Comparison of ENCODE assay signal across 11 mouse cellular contexts in the genomic region with DNA sequence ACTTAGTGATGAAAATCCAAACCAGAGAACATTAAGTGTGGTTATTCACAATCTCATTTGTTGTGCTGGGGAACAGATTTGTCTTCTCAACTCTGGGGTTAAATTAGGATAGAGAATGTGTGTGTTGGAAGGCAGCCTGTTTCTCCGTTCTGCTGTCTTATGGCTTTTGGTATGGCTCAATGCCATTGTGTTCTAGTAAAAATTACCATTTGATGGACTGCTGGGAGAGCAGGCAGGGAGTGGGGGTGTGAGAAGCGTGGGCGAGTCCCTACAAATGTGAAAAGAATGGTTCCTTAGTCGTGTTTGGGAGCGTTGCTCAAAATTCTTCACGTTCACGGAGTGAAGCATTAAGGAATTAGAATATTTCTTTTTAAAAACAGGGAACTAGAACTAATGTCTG.
DNase-seq lines count a peak whose midpoint lies in the region; ATAC-seq lines count a peak whose summit lies in the region.
"Had no signal": no experiment of that assay in that cellular context is flagged by ENCODE, and none has a peak within 500 bp of the region (broad histone marks: within the 10 kb centered on the region; RNA-seq: fewer than 3 reads in every experiment).

No protein-coding gene starts in this region.

- no peaks in the 10 kb centered on the region for H3K36me3 ChIP-seq in liver, embryonic 11.5 days (ENCODE audit: control insufficient read depth, insufficient read depth, low read length)
- H3K36me3 ChIP-seq: embryonic facial prominence, embryonic 12.5 days; hindbrain, embryonic 13.5 days; liver, embryonic 15.5 days had no signal

- H3K4me1 ChIP-seq in liver, embryonic 11.5 days (replicated peaks; ENCODE audit: control insufficient read depth, insufficient read depth, low read length), result no peaks in the 10 kb centered on the region
- H3K4me1 ChIP-seq: embryonic facial prominence, embryonic 12.5 days; liver, embryonic 15.5 days had no signal

- no peak overlapping the region for H3K4me2 ChIP-seq in liver, embryonic 11.5 days
- H3K4me2 ChIP-seq: embryonic facial prominence, embryonic 12.5 days; hindbrain, embryonic 13.5 days; liver, embryonic 15.5 days had no signal

- no peaks in the 10 kb centered on the region for H3K27me3 ChIP-seq in liver, embryonic 11.5 days (replicated peaks; ENCODE audit: control insufficient read depth, insufficient read depth, low read length)
- H3K27me3 ChIP-seq: embryonic facial prominence, embryonic 12.5 days; hindbrain, embryonic 13.5 days; liver, embryonic 15.5 days had no signal

- intact Hi-C loops in heart, postnatal 10 days (cut with DNase I), result no loop called here
- intact Hi-C loops in left cerebral cortex, postnatal 36 days (cut with DNase I), result no loop called here

- ATAC-seq in liver, embryonic 11.5 days (replicated peaks; ENCODE audit: low FRiP score), result no peak

- H3K9ac ChIP-seq in liver, embryonic 11.5 days (ENCODE audit: low read depth, low read length), result no peak overlapping the region
- H3K9ac ChIP-seq: embryonic facial prominence, embryonic 12.5 days; hindbrain, embryonic 13.5 days; liver, embryonic 15.5 days had no signal

- WGBS in liver, embryonic 11.5 days, result 73% methylated on average over 7 of the region's 7 CpGs

- peak; percentile 34 to 42 for DNase-seq in heart, postnatal 10 days
- DNase-seq in heart, adult 9 months (ENCODE audit: low spot score in 2 of 2), result no peak
- peak; percentile 64 to 66 for DNase-seq in cerebellum, postnatal 10 days
- DNase-seq in kidney, postnatal 25 days, result peak; percentile 33 to 41
- DNase-seq in left cerebral cortex, postnatal 36 days (ENCODE audit: low spot score in 2 of 2), result peak; percentile 48 to 54
- DNase-seq in liver, embryonic 11.5 days (ENCODE audit: low spot score), result no peak
- no peak for DNase-seq in gastrocnemius, adult 8-10 months (ENCODE audit: low spot score in 2 of 2)
- no peak for DNase-seq in gastrocnemius, postnatal 10 days

- no peak overlapping the region for H3K27ac ChIP-seq in liver, embryonic 11.5 days (ENCODE audit: low read depth, low read length)
- H3K27ac ChIP-seq: embryonic facial prominence, embryonic 12.5 days; hindbrain, embryonic 13.5 days; liver, embryonic 15.5 days had no signal

- no peaks in the 10 kb centered on the region for H3K9me3 ChIP-seq in liver, embryonic 11.5 days (ENCODE audit: control insufficient read depth, low read length)
- H3K9me3 ChIP-seq: embryonic facial prominence, embryonic 12.5 days; hindbrain, embryonic 13.5 days; liver, embryonic 15.5 days had no signal

- H3K4me3 ChIP-seq in liver, embryonic 11.5 days (ENCODE audit: low read depth, low read length), result no peak overlapping the region
- H3K4me3 ChIP-seq: embryonic facial prominence, embryonic 12.5 days; hindbrain, embryonic 13.5 days; liver, embryonic 15.5 days had no signal

Comparison
In these comparisons a context has a peak if more than half of its experiments do, and no peak if none do; other contexts are left out.
1. DNase-seq: peak in heart, postnatal 10 days (2 of 2), cerebellum, postnatal 10 days (2 of 2), kidney, postnatal 25 days (2 of 2) and left cerebral cortex, postnatal 36 days (2 of 2); none in heart, adult 9 months (0 of 2), liver, embryonic 11.5 days (single experiment), gastrocnemius, adult 8-10 months (0 of 2) and gastrocnemius, postnatal 10 days (single experiment).